Mouse (Mus musculus) CH12.LX (cell line): Measurements from ENCODE around the gene Gpx1. TPM values are rescaled to one million over a fixed set of nuclear protein-coding genes. Genes with fewer than 3 reads are reported as not detected.

ENCODE experiments used
- DNase-seq: peaks from one replicate; pipeline ENCODE4 v3.0.0-alpha.2; 2013; ENCODE audit errors: extremely low read depth
- H3K27ac ChIP-seq: 2 replicates; pipeline ENCODE4 v1.5.1; 2012; ENCODE audit warnings: low read depth, mild to moderate bottlenecking, control low read depth, moderate library complexity; ENCODE audit not compliant: insufficient read depth
- H3K27me3 ChIP-seq: replicated peaks from 2 replicates; pipeline ENCODE3; 2012; ENCODE audit warnings: inconsistent platforms
- H3K36me3 ChIP-seq, 2 experiments: replicated peaks in 1 of 2; 2 replicates each; pipeline versions ENCODE3 to v1.6.1; 2012; ENCODE audit warnings: inconsistent platforms in 1 of 2, low read length in 1 of 2, mild to moderate bottlenecking in 1 of 2, mixed read lengths in 1 of 2, moderate library complexity in 1 of 2; ENCODE audit not compliant: control insufficient read depth in 1 of 2, insufficient read depth in 1 of 2
- H3K4me1 ChIP-seq, 2 experiments: 2 replicates each; pipeline ENCODE4 v1.6.1; 2012; ENCODE audit warnings: inconsistent platforms in 1 of 2, moderate library complexity in 1 of 2; ENCODE audit not compliant: insufficient read depth in 2 of 2, control insufficient read depth in 1 of 2
- H3K4me2 ChIP-seq: 2 replicates; pipeline ENCODE4 v1.6.1; 2012; ENCODE audit warnings: low read depth, mild to moderate bottlenecking, control low read depth; ENCODE audit not compliant: poor library complexity, insufficient read depth, severe bottlenecking
- H3K4me3 ChIP-seq, 3 experiments: fragments of 150-350 bp in 1 of 3; sonication (generic) in 1 of 3; replicated peaks in 1 of 3; 2 replicates each; pipeline versions ENCODE3 to v1.5.1; 2011 to 2012; ENCODE audit warnings: low read depth in 2 of 3, low read length in 2 of 3, mild to moderate bottlenecking in 2 of 3, moderate library complexity in 2 of 3, control low read depth in 1 of 3, improper control_type of control experiment in 1 of 3, inconsistent platforms in 1 of 3, mixed read lengths in 1 of 3; ENCODE audit not compliant: poor library complexity in 1 of 3
- H3K79me2 ChIP-seq: replicated peaks from 2 replicates; pipeline ENCODE4 v1.6.1; 2012; ENCODE audit warnings: mild to moderate bottlenecking, moderate library complexity; ENCODE audit not compliant: control insufficient read depth, poor library complexity, insufficient read depth, severe bottlenecking; ENCODE audit errors: extremely low read depth
- H3K9ac ChIP-seq: 2 replicates; pipeline ENCODE4 v1.6.1; 2012; ENCODE audit warnings: low read depth, mild to moderate bottlenecking, control low read depth, moderate library complexity; ENCODE audit not compliant: insufficient read depth
- H3K9me3 ChIP-seq: replicated peaks from 2 replicates; pipeline ENCODE3; 2012; ENCODE audit warnings: low read length, inconsistent platforms, mixed read lengths
- BHLHE40 ChIP-seq: IDR thresholded peaks from 2 replicates; pipeline ENCODE4 v1.6.1; 2011; ENCODE audit warnings: mild to moderate bottlenecking, low read depth, low read length, improper control_type of control experiment
- ELF1 ChIP-seq: IDR thresholded peaks from 2 replicates; pipeline ENCODE4 v1.6.1; 2014; ENCODE audit warnings: low read depth, mild to moderate bottlenecking, inconsistent platforms, low read length, improper control_type of control experiment
- HCFC1 ChIP-seq: IDR thresholded peaks from 2 replicates; pipeline ENCODE4 v1.6.1; 2012; ENCODE audit warnings: low read depth, mild to moderate bottlenecking, inconsistent platforms, low read length, improper control_type of control experiment
- JUN ChIP-seq: IDR thresholded peaks from 2 replicates; pipeline ENCODE4 v1.6.1; 2011; ENCODE audit warnings: low read depth, mild to moderate bottlenecking, low read length, improper control_type of control experiment, moderate library complexity; ENCODE audit not compliant: insufficient read depth
- NRF1 ChIP-seq: IDR thresholded peaks from 2 replicates; pipeline ENCODE4 v1.6.1; 2014; ENCODE audit warnings: low read depth, mild to moderate bottlenecking, inconsistent platforms, low read length, improper control_type of control experiment, moderate library complexity
- RCOR1 ChIP-seq: conservative IDR thresholded peaks from 2 replicates; pipeline ENCODE4 v1.6.1; 2012; ENCODE audit warnings: low read depth, mild to moderate bottlenecking, inconsistent platforms, low read length, improper control_type of control experiment
- UBTF ChIP-seq: IDR thresholded peaks from 2 replicates; pipeline ENCODE4 v1.6.1; 2012; ENCODE audit warnings: low read depth, mild to moderate bottlenecking, inconsistent platforms, low read length, improper control_type of control experiment, moderate library complexity
- ZC3H11A ChIP-seq: IDR thresholded peaks from 2 replicates; pipeline ENCODE4 v1.6.1; 2012; ENCODE audit warnings: low read depth, mild to moderate bottlenecking, inconsistent platforms, low read length, improper control_type of control experiment
- ZKSCAN1 ChIP-seq: IDR thresholded peaks from 2 replicates; pipeline ENCODE4 v1.6.1; 2012; ENCODE audit warnings: low read depth, inconsistent platforms, low read length, improper control_type of control experiment, borderline replicate concordance
- ZNF384 ChIP-seq: IDR thresholded peaks from 2 replicates; pipeline ENCODE4 v1.6.1; 2012; ENCODE audit warnings: low read depth, low read length, improper control_type of control experiment, inconsistent platforms
- dilution Hi-C: fragments of 300-500 bp; cut with MboI; formaldehyde crosslinking; loops from 2 replicates; pipeline ENCODE4 v1.14.3; 2020; ENCODE audit warnings: low sequenced_read_pairs; ENCODE audit not compliant: extremely low pct_unique_long_range_greater_than_20kb, extremely low pct_ligation_motif_present
- in situ Hi-C: fragments of 300-500 bp; cut with MboI; formaldehyde crosslinking; loops from 3 replicates; pipeline ENCODE4 v1.14.3; 2019; ENCODE audit warnings: low sequenced_read_pairs, low pct_ligation_motif_present, low pct_unique_long_range_greater_than_20kb, mixed read lengths
- polyA plus RNA-seq: library from polyadenylated mRNA; unstranded; fragments of >175 nt; gene quantifications from 2 replicates; pipeline ENCODE4 v1.2.1, GENCODE M21; 2012; ENCODE audit warnings: low read depth; ENCODE audit not compliant: insufficient read length
- total RNA-seq, 2 experiments: library from RNA; depleted of rRNA; stranded (reverse); fragments of 300-350 nt in 1 of 2; fragments of >200 nt in 1 of 2; gene quantifications; 2 replicates each; pipeline ENCODE4 v1.2.3; 2012 to 2014

The Gpx1 gene
- total and polyA plus RNA-seq, 3 experiments, result 506 to 883 (median 813) TPM

- H3K27ac ChIP-seq, result no peak overlapping the region
- DNase-seq, result no peak
- H3K9ac ChIP-seq, result no peak overlapping the region
- no peaks in the 10 kb centered on the region for H3K4me1 ChIP-seq
- H3K4me2 ChIP-seq, result no peak overlapping the region
- no peaks in the 10 kb centered on the region for H3K79me2 ChIP-seq
- dilution Hi-C loops, result no loop called here
- H3K9me3 ChIP-seq, result no peaks in the 10 kb centered on the region
- TF ChIP-seq RCOR1, result no peak
- no peak for TF ChIP-seq ZC3H11A
- TF ChIP-seq JUN, result no peak
- no peak for TF ChIP-seq UBTF
- no peak for TF ChIP-seq NRF1
- H3K36me3 ChIP-seq, result peaks cover 71 to 90% of the 10 kb centered on the region in 2 experiments
- in situ Hi-C loops, result no loop called here
- no peak overlapping the region for H3K4me3 ChIP-seq
- no peaks in the 10 kb centered on the region for H3K27me3 ChIP-seq
Observed at GRCm38 (mm10) chr9:108378234-108378633, 39.5 kb downstream of the Gpx1 start.

DNA sequence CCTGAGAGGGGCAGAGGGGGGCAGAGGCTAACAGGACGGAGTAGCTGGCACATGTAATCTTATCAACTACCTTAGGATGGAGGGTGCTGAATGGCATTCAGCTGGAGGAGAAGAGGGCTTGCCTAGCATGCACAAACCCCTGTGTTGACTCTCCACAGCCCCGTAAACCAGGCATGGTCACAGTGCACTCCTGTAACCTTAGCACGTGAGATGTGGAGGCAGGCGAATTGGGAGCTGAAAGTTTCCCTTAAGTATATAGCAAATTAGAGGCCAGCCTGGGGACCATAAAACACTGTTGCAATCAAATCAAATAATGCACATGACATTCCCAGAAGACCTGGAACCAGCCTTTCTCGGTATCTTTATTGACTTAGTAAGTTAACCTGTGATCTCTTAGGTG is 40.0 kb downstream of the Gpx1 start:
- Histone ChIP-seq H3K4me2 (no peak overlapping the region), H3K27me3 (no peaks in the 10 kb centered on the region), H3K4me3 (no peak overlapping the region), H3K9me3 (no peaks in the 10 kb centered on the region), H3K27ac (no peak overlapping the region), H3K36me3 (peaks cover 69 to 89% of the 10 kb centered on the region in 2 experiments), H3K4me1 (no peaks in the 10 kb centered on the region), H3K79me2 (no peaks in the 10 kb centered on the region), H3K9ac (no peak overlapping the region)
- no peak for TF ChIP-seq BHLHE40
- DNase-seq, result no peak
- in situ Hi-C loops, result no loop called here
- dilution Hi-C loops, result no loop called here

GRCm38 (mm10) chr9:108379294-108379693 is 40.6 kb downstream of the Gpx1 start:
- H3K36me3 ChIP-seq, result peaks cover 69 to 89% of the 10 kb centered on the region in 2 experiments
- H3K4me2 ChIP-seq, result no peak overlapping the region
- no peak overlapping the region for H3K27ac ChIP-seq
- no peak overlapping the region for H3K9ac ChIP-seq
- TF ChIP-seq HCFC1 (no peak), ELF1 (no peak), ZNF384 (no peak), ZKSCAN1 (no peak)
- no peaks in the 10 kb centered on the region for H3K9me3 ChIP-seq
- in situ Hi-C loops, result no loop called here
- H3K4me1 ChIP-seq, result no peaks in the 10 kb centered on the region
- no peaks in the 10 kb centered on the region for H3K27me3 ChIP-seq
- no peak for DNase-seq
- no peaks in the 10 kb centered on the region for H3K79me2 ChIP-seq
- dilution Hi-C loops, result no loop called here
- H3K4me3 ChIP-seq, result no peak overlapping the region
